Mouse (Mus musculus) olfactory bulb, adult 2 months (tissue): ENCODE data around the gene Coro1c.

Experiments
- CTCF ChIP-seq: fragments of 200-500 bp; IDR thresholded peaks from 2 replicates; pipeline ENCODE4 v1.5.1; 2012; ENCODE audit warnings: low read depth, mild to moderate bottlenecking, low read length, moderate library complexity; ENCODE audit not compliant: insufficient read depth
- POLR2A ChIP-seq: fragments of 200-500 bp; IDR thresholded peaks from 2 replicates; pipeline ENCODE4 v1.6.1; 2012; ENCODE audit warnings: mild to moderate bottlenecking, low read depth, low read length, moderate library complexity; ENCODE audit not compliant: insufficient read depth

- no peak for TF ChIP-seq CTCF
- no peak for TF ChIP-seq POLR2A
Observed at GRCm38 (mm10) chr5:113910065-113910701, 1.6 kb upstream of the Coro1c start.
